Mouse (Mus musculus): Measurements from ENCODE around the gene Sp8. TPM values are rescaled to one million over a fixed set of nuclear protein-coding genes. Genes with fewer than 3 reads are reported as not detected.

Gene Sp8
- not detected for polyA plus RNA-seq (2015; fragmentation: Illumina TruSeq; extraction: RNeasy Lipid Tissue Mini Kit (QIAGEN cat#74804); ENCODE audit: insufficient read depth, low replicate concordance)

DNA sequence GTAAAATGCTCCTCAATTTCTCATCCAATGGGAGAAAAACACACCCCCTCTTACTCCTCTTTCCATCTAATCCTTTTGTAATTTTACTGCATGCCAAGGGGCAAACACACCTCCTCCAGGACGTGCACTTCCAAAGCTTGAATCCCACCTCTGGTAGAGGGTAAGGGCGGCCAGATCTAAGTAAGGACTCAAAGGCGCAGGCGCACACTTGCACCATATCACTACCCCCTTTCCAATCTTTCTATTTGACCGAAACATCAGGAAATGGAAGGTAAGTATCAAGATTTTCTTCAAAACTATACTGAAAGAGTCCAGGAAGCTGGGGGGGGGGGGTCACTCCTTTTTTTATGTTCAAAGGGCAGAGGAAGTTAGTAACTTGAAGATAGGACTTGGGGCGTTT is at the start of gene Sp8:
Sp8 (plus strand) TSS at position 109 of the 400 bp plus-strand sequence.

Other genes with a start within 250 kb of the Sp8 start
- not detected for gene Abcb5, start 120.1 kb downstream of the Sp8 start, polyA plus RNA-seq (2015; fragmentation: Illumina TruSeq; extraction: RNeasy Lipid Tissue Mini Kit (QIAGEN cat#74804); ENCODE audit: insufficient read depth, low replicate concordance)

Measured in spleen, adult 10 weeks (tissue).